Mouse (Mus musculus) CH12.LX (cell line): ENCODE measurements at regions not wholly inside any gene's neighbourhood (a gene's known extent, or its start where the extent isn't known, plus 50 kb on each side); places are given as distances from the start of the nearest gene placed in this dataset.

ENCODE experiments used
- DNase-seq: peaks from one replicate; pipeline ENCODE4 v3.0.0-alpha.2; 2013; ENCODE audit errors: extremely low read depth
- H3K27ac ChIP-seq: 2 replicates; pipeline ENCODE4 v1.5.1; 2012; ENCODE audit warnings: low read depth, mild to moderate bottlenecking, control low read depth, moderate library complexity; ENCODE audit not compliant: insufficient read depth
- H3K27me3 ChIP-seq: replicated peaks from 2 replicates; pipeline ENCODE3; 2012; ENCODE audit warnings: inconsistent platforms
- H3K36me3 ChIP-seq, 2 experiments: replicated peaks in 1 of 2; 2 replicates each; pipeline versions ENCODE3 to v1.6.1; 2012; ENCODE audit warnings: inconsistent platforms in 1 of 2, low read length in 1 of 2, mild to moderate bottlenecking in 1 of 2, mixed read lengths in 1 of 2, moderate library complexity in 1 of 2; ENCODE audit not compliant: control insufficient read depth in 1 of 2, insufficient read depth in 1 of 2
- H3K4me1 ChIP-seq, 2 experiments: 2 replicates each; pipeline ENCODE4 v1.6.1; 2012; ENCODE audit warnings: inconsistent platforms in 1 of 2, moderate library complexity in 1 of 2; ENCODE audit not compliant: insufficient read depth in 2 of 2, control insufficient read depth in 1 of 2
- H3K4me2 ChIP-seq: 2 replicates; pipeline ENCODE4 v1.6.1; 2012; ENCODE audit warnings: low read depth, mild to moderate bottlenecking, control low read depth; ENCODE audit not compliant: poor library complexity, insufficient read depth, severe bottlenecking
- H3K4me3 ChIP-seq, 3 experiments: fragments of 150-350 bp in 1 of 3; sonication (generic) in 1 of 3; replicated peaks in 1 of 3; 2 replicates each; pipeline versions ENCODE3 to v1.5.1; 2011 to 2012; ENCODE audit warnings: low read depth in 2 of 3, low read length in 2 of 3, mild to moderate bottlenecking in 2 of 3, moderate library complexity in 2 of 3, control low read depth in 1 of 3, improper control_type of control experiment in 1 of 3, inconsistent platforms in 1 of 3, mixed read lengths in 1 of 3; ENCODE audit not compliant: poor library complexity in 1 of 3
- H3K79me2 ChIP-seq: replicated peaks from 2 replicates; pipeline ENCODE4 v1.6.1; 2012; ENCODE audit warnings: mild to moderate bottlenecking, moderate library complexity; ENCODE audit not compliant: control insufficient read depth, poor library complexity, insufficient read depth, severe bottlenecking; ENCODE audit errors: extremely low read depth
- H3K9ac ChIP-seq: 2 replicates; pipeline ENCODE4 v1.6.1; 2012; ENCODE audit warnings: low read depth, mild to moderate bottlenecking, control low read depth, moderate library complexity; ENCODE audit not compliant: insufficient read depth
- H3K9me3 ChIP-seq: replicated peaks from 2 replicates; pipeline ENCODE3; 2012; ENCODE audit warnings: low read length, inconsistent platforms, mixed read lengths
- BHLHE40 ChIP-seq: IDR thresholded peaks from 2 replicates; pipeline ENCODE4 v1.6.1; 2011; ENCODE audit warnings: mild to moderate bottlenecking, low read depth, low read length, improper control_type of control experiment
- CHD2 ChIP-seq: IDR thresholded peaks from 2 replicates; pipeline ENCODE4 v1.6.1; 2011; ENCODE audit warnings: low read length, improper control_type of control experiment
- CTCF ChIP-seq, 2 experiments: IDR thresholded peaks in 1 of 2; conservative IDR thresholded peaks in 1 of 2; 2 replicates each; pipeline ENCODE4 v1.5.1; 2011 to 2012; ENCODE audit warnings: low read depth in 2 of 2, low read length in 2 of 2, improper control_type of control experiment in 1 of 2, inconsistent platforms in 1 of 2, mild to moderate bottlenecking in 1 of 2, moderate library complexity in 1 of 2
- ELF1 ChIP-seq: IDR thresholded peaks from 2 replicates; pipeline ENCODE4 v1.6.1; 2014; ENCODE audit warnings: low read depth, mild to moderate bottlenecking, inconsistent platforms, low read length, improper control_type of control experiment
- EP300 ChIP-seq: IDR thresholded peaks from 2 replicates; pipeline ENCODE4 v1.6.1; 2011; ENCODE audit warnings: low read length, improper control_type of control experiment
- ETS1 ChIP-seq: conservative IDR thresholded peaks from 2 replicates; pipeline ENCODE4 v1.6.1; 2012; ENCODE audit warnings: low read depth, mild to moderate bottlenecking, inconsistent platforms, low read length, improper control_type of control experiment, moderate library complexity
- GABPA ChIP-seq: IDR thresholded peaks from 2 replicates; pipeline ENCODE4 v1.6.1; 2012; ENCODE audit warnings: low read depth, low read length, improper control_type of control experiment, inconsistent platforms; ENCODE audit not compliant: insufficient replicate concordance
- HCFC1 ChIP-seq: IDR thresholded peaks from 2 replicates; pipeline ENCODE4 v1.6.1; 2012; ENCODE audit warnings: low read depth, mild to moderate bottlenecking, inconsistent platforms, low read length, improper control_type of control experiment
- MAFK ChIP-seq: IDR thresholded peaks from 2 replicates; pipeline ENCODE4 v1.6.1; 2011; ENCODE audit warnings: low read length, improper control_type of control experiment; ENCODE audit not compliant: insufficient replicate concordance
- MXI1 ChIP-seq: IDR thresholded peaks from 2 replicates; pipeline ENCODE4 v1.6.1; 2011; ENCODE audit warnings: mild to moderate bottlenecking, low read depth, low read length, improper control_type of control experiment
- MYC ChIP-seq: IDR thresholded peaks from 2 replicates; pipeline ENCODE4 v1.6.1; 2011; ENCODE audit warnings: low read depth, mild to moderate bottlenecking, improper control_type of control experiment, low read length
- NELFE ChIP-seq: IDR thresholded peaks from 2 replicates; pipeline ENCODE4 v1.6.1; 2011; ENCODE audit warnings: low read depth, low read length, improper control_type of control experiment
- PAX5 ChIP-seq: IDR thresholded peaks from 2 replicates; pipeline ENCODE4 v1.6.1; 2012; ENCODE audit warnings: low read length, inconsistent platforms, mixed read lengths
- POLR2A ChIP-seq: IDR thresholded peaks from 2 replicates; pipeline ENCODE4 v1.6.1; 2011; ENCODE audit warnings: low read depth, mild to moderate bottlenecking, improper control_type of control experiment, low read length
- POLR2AphosphoS2 ChIP-seq: IDR thresholded peaks from 2 replicates; pipeline ENCODE4 v1.6.1; 2011; ENCODE audit warnings: low read depth, low read length, improper control_type of control experiment
- RAD21 ChIP-seq: IDR thresholded peaks from 2 replicates; pipeline ENCODE4 v1.6.1; 2011; ENCODE audit warnings: low read depth, mild to moderate bottlenecking, low read length, improper control_type of control experiment, moderate library complexity
- SIN3A ChIP-seq: IDR thresholded peaks from 2 replicates; pipeline ENCODE4 v1.6.1; 2012; ENCODE audit warnings: low read length, improper control_type of control experiment, inconsistent platforms
- SMC3 ChIP-seq: IDR thresholded peaks from 2 replicates; pipeline ENCODE4 v1.6.1; 2011; ENCODE audit warnings: low read depth, low read length, improper control_type of control experiment
- UBTF ChIP-seq: IDR thresholded peaks from 2 replicates; pipeline ENCODE4 v1.6.1; 2012; ENCODE audit warnings: low read depth, mild to moderate bottlenecking, inconsistent platforms, low read length, improper control_type of control experiment, moderate library complexity
- ZC3H11A ChIP-seq: IDR thresholded peaks from 2 replicates; pipeline ENCODE4 v1.6.1; 2012; ENCODE audit warnings: low read depth, mild to moderate bottlenecking, inconsistent platforms, low read length, improper control_type of control experiment
- ZKSCAN1 ChIP-seq: IDR thresholded peaks from 2 replicates; pipeline ENCODE4 v1.6.1; 2012; ENCODE audit warnings: low read depth, inconsistent platforms, low read length, improper control_type of control experiment, borderline replicate concordance
- ZMIZ1 ChIP-seq: IDR thresholded peaks from 2 replicates; pipeline ENCODE4 v1.6.1; 2012; ENCODE audit warnings: low read depth, mild to moderate bottlenecking, inconsistent platforms, low read length, improper control_type of control experiment
- dilution Hi-C: fragments of 300-500 bp; cut with MboI; formaldehyde crosslinking; loops from 2 replicates; pipeline ENCODE4 v1.14.3; 2020; ENCODE audit warnings: low sequenced_read_pairs; ENCODE audit not compliant: extremely low pct_unique_long_range_greater_than_20kb, extremely low pct_ligation_motif_present
- in situ Hi-C: fragments of 300-500 bp; cut with MboI; formaldehyde crosslinking; loops from 3 replicates; pipeline ENCODE4 v1.14.3; 2019; ENCODE audit warnings: low sequenced_read_pairs, low pct_ligation_motif_present, low pct_unique_long_range_greater_than_20kb, mixed read lengths

- in situ Hi-C loops (loop anchor here (10.0 kb wide), 2 partner anchors 292 to 352 kb away; no protein-coding TSS in a partner anchor), dilution Hi-C loops (no loop called here)
- Histone ChIP-seq H3K4me2 (no peak overlapping the region), H3K36me3 (no peaks in the 10 kb centered on the region), H3K9ac (no peak overlapping the region), H3K4me3 (no peak overlapping the region), H3K4me1 (no peaks in the 10 kb centered on the region), H3K27ac (no peak overlapping the region), H3K9me3 (peaks cover 9% of the 10 kb centered on the region), H3K79me2 (no peaks in the 10 kb centered on the region), H3K27me3 (peaks cover 53% of the 10 kb centered on the region)
- TF ChIP-seq MXI1: no peak
- TF ChIP-seq BHLHE40: no peak
- TF ChIP-seq ZKSCAN1: no peak
- no peak for TF ChIP-seq UBTF
- TF ChIP-seq MAFK: no peak
- no peak for TF ChIP-seq MYC
- TF ChIP-seq ZC3H11A: no peak
- TF ChIP-seq HCFC1: no peak
- TF ChIP-seq EP300: no peak
- TF ChIP-seq NELFE: no peak
- no peak for TF ChIP-seq CHD2
- TF ChIP-seq ETS1: no peak
- no peak for DNase-seq
These were observed 62.2 kb upstream of the Blcap start for GRCm38 (mm10) chr2:157633286-157633685.

- Histone ChIP-seq H3K9me3 (no peaks in the 10 kb centered on the region), H3K9ac (no peak overlapping the region), H3K36me3 (no peaks in the 10 kb centered on the region), H3K79me2 (no peaks in the 10 kb centered on the region), H3K4me3 (no peak overlapping the region), H3K27ac (no peak overlapping the region), H3K4me2 (no peak overlapping the region), H3K4me1 (peaks cover 0 to 2% of the 10 kb centered on the region in 2 experiments; a peak in 2 of 4 replicates), H3K27me3 (peaks cover 37% of the 10 kb centered on the region)
- dilution Hi-C loops: no loop called here
- TF ChIP-seq BHLHE40: no peak
- no peak for TF ChIP-seq PAX5
- no peak for TF ChIP-seq POLR2A
- TF ChIP-seq ZMIZ1: no peak
- no peak for TF ChIP-seq GABPA
- TF ChIP-seq SMC3: peak; percentile 81
- TF ChIP-seq CTCF (conservative IDR thresholded peaks at IDR 0.05 in 1 of 2, IDR thresholded peaks at IDR 0.05 in 1 of 2; ENCODE audit: low read depth in 2 of 2, low read length in 2 of 2): peak; percentile 62 to 87; a peak in 3 of 4 replicates
- TF ChIP-seq SIN3A: no peak
- TF ChIP-seq HCFC1: no peak
- TF ChIP-seq ELF1: no peak
- TF ChIP-seq NELFE: no peak
- TF ChIP-seq RAD21: peak; percentile 88
- TF ChIP-seq ZC3H11A: peak; percentile 41
- no peak for TF ChIP-seq ETS1
- no peak for TF ChIP-seq POLR2AphosphoS2
- in situ Hi-C loops: loop anchor here (10.0 kb wide), 2 partner anchors 289 to 349 kb away; no protein-coding TSS in a partner anchor
- peak; percentile 53 for DNase-seq
These were observed 64.6 kb upstream of the Blcap start for GRCm38 (mm10) chr2:157635670-157636069.
